Comparison of ENCODE assay signal across 8 mouse cellular contexts in genomic region chr5:137631171-137631570, GRCm38 (mm10). TPM values are rescaled to one million over a fixed set of nuclear protein-coding genes. Genes with fewer than 3 reads are reported as not detected.
DNase-seq lines count a peak whose midpoint lies in the region; ATAC-seq and TF ChIP-seq lines count a peak whose summit lies in the region.

No protein-coding gene starts in this region.

- no peak for TF ChIP-seq CTCF in liver, adult 2 months (IDR thresholded peaks at IDR 0.05; ENCODE audit: low read depth, low read length)
- TF ChIP-seq CTCF in midbrain, postnatal 0 days (IDR thresholded peaks at IDR 0.05) = no peak

- peaks cover 6% of the 10 kb centered on the region; the same call in 1 of the 2 replicates for H3K79me2 ChIP-seq in liver, adult 2 months (ENCODE audit: control insufficient read depth, insufficient read depth, low read length)

- no peaks in the 10 kb centered on the region for H3K27me3 ChIP-seq in embryonic facial prominence, embryonic 10.5 days (replicated peaks; ENCODE audit: low read depth, poor library complexity, severe bottlenecking)
- no peaks in the 10 kb centered on the region for H3K27me3 ChIP-seq in hindbrain, embryonic 10.5 days (ENCODE audit: insufficient read depth, poor library complexity, severe bottlenecking)
- H3K27me3 ChIP-seq in liver, adult 2 months (ENCODE audit: control insufficient read depth, insufficient read depth, low read length) = no peaks in the 10 kb centered on the region
- H3K27me3 ChIP-seq in midbrain, postnatal 0 days (ENCODE audit: insufficient read depth, low read length) = no peaks in the 10 kb centered on the region

- H3K9ac ChIP-seq in liver, adult 2 months (ENCODE audit: low read depth, low read length) = peak overlapping the region; percentile 29
- 0 out of 2 replicates have a peak overlapping the region, but pooled peaks have one; percentile 13 for H3K9ac ChIP-seq in midbrain, postnatal 0 days (replicated peaks; ENCODE audit: low read length, poor library complexity, severe bottlenecking)

- ATAC-seq in midbrain, postnatal 0 days (ENCODE audit: low FRiP score) = no peak

- peak overlapping the region; percentile 93 for H3K27ac ChIP-seq in embryonic facial prominence, embryonic 10.5 days (replicated peaks)
- peak overlapping the region; percentile 97 for H3K27ac ChIP-seq in hindbrain, embryonic 10.5 days
- H3K27ac ChIP-seq in liver, adult 2 months (replicated peaks; ENCODE audit: insufficient read depth, low read depth, low read length) = peak overlapping the region; percentile 71
- H3K27ac ChIP-seq in midbrain, postnatal 0 days (ENCODE audit: low read depth, low read length) = no peak overlapping the region

- 70% methylated on average over 9 of the region's 9 CpGs for WGBS in embryonic facial prominence, embryonic 10.5 days
- 68% methylated on average over 9 of the region's 9 CpGs for WGBS in hindbrain, embryonic 10.5 days
- WGBS in liver, adult 2 months = 73% methylated on average over 9 of the region's 9 CpGs
- WGBS in midbrain, postnatal 0 days = 72% methylated on average over 9 of the region's 9 CpGs

- DNase-seq in adrenal gland, postnatal 14 days = peak; percentile 50
- no peak for DNase-seq in adrenal gland, postnatal 10 days
- DNase-seq in embryonic facial prominence, embryonic 10.5 days (ENCODE audit: low spot score) = no peak
- no peak for DNase-seq in hindbrain, embryonic 10.5 days (ENCODE audit: low spot score)
- no peak for DNase-seq in liver, adult 2 months (ENCODE audit: extremely low read depth, low read depth, low spot score)
- DNase-seq in midbrain, postnatal 0 days (ENCODE audit: low spot score) = no peak
- DNase-seq in thymus, postnatal 14 days = peak; percentile 92
- DNase-seq in urinary bladder, adult 18-20 months (ENCODE audit: low spot score in 2 of 2) = no peak

- peaks cover 49% of the 10 kb centered on the region for H3K4me1 ChIP-seq in embryonic facial prominence, embryonic 10.5 days
- peaks cover 54% of the 10 kb centered on the region for H3K4me1 ChIP-seq in hindbrain, embryonic 10.5 days (replicated peaks)
- no peaks in the 10 kb centered on the region for H3K4me1 ChIP-seq in liver, adult 2 months (ENCODE audit: control insufficient read depth, insufficient read depth, low read length)
- H3K4me1 ChIP-seq in midbrain, postnatal 0 days (ENCODE audit: insufficient read depth, low read length) = peaks cover 10% of the 10 kb centered on the region

- no peak for TF ChIP-seq POLR2A in liver, adult 2 months (IDR thresholded peaks at IDR 0.05; ENCODE audit: extremely low read depth, insufficient read depth, low read length)

- peak overlapping the region; percentile 71 for H3K4me3 ChIP-seq in embryonic facial prominence, embryonic 10.5 days
- peak overlapping the region; percentile 92 for H3K4me3 ChIP-seq in hindbrain, embryonic 10.5 days
- H3K4me3 ChIP-seq in liver, adult 2 months (ENCODE audit: insufficient read depth, low read depth, low read length) = 0 out of 2 replicates have a peak overlapping the region, but pooled peaks have one; percentile 43
- H3K4me3 ChIP-seq in midbrain, postnatal 0 days (ENCODE audit: low read depth, low read length) = no peak overlapping the region

- H3K9me3 ChIP-seq in embryonic facial prominence, embryonic 10.5 days = no peaks in the 10 kb centered on the region
- no peaks in the 10 kb centered on the region for H3K9me3 ChIP-seq in hindbrain, embryonic 10.5 days
- H3K9me3 ChIP-seq in midbrain, postnatal 0 days (ENCODE audit: low read length) = no peaks in the 10 kb centered on the region

- peak overlapping the region; percentile 2; the same call in 1 of the 2 replicates for H3K4me2 ChIP-seq in midbrain, postnatal 0 days (ENCODE audit: low read depth, low read length, poor library complexity, severe bottlenecking)

- H3K36me3 ChIP-seq in embryonic facial prominence, embryonic 10.5 days (replicated peaks) = peaks cover 52% of the 10 kb centered on the region
- peaks cover 51% of the 10 kb centered on the region for H3K36me3 ChIP-seq in hindbrain, embryonic 10.5 days
- H3K36me3 ChIP-seq in liver, adult 2 months (ENCODE audit: control insufficient read depth, insufficient read depth, low read length) = peaks cover 2% of the 10 kb centered on the region; the same call in 1 of the 2 replicates
- peaks cover 22% of the 10 kb centered on the region for H3K36me3 ChIP-seq in midbrain, postnatal 0 days (ENCODE audit: insufficient read depth, low read length)

RNA-seq across cellular contexts. Expression of gene Gm20605, which starts 2.2 kb away (rescaled TPM):
- 7.2 and 11.6 TPM in 2 replicates for total RNA-seq in adrenal gland, postnatal 14 days (2021)
- 10 to 100 TPM in 1 of 2 experiments, 1 to 10 TPM in 1; 5.7 to 10.6 TPM for total RNA-seq in adrenal gland, postnatal 10 days (2021)
- polyA plus RNA-seq in embryonic facial prominence, embryonic 10.5 days (2016; fragmentation: Nextera tagmentation; extraction: Ambion mirVana) = 14.2 and 14.6 TPM in 2 replicates
- polyA plus RNA-seq in hindbrain, embryonic 10.5 days (2016; fragmentation: Nextera tagmentation; extraction: Ambion mirVana) = 14.1 and 14.9 TPM in 2 replicates
- total RNA-seq in liver, adult 2 months (2014; rRNA removed) = 0.74 and 1.5 TPM in 2 replicates
- 4.3 and 5.6 TPM in 2 replicates for polyA plus RNA-seq in liver, adult 2 months (2012; rRNA removed)
- total RNA-seq in midbrain, postnatal 0 days (2014; rRNA removed) = 0.99 and 4.1 TPM in 2 replicates
- polyA plus RNA-seq in midbrain, postnatal 0 days (2015; fragmentation: Nextera tagmentation; extraction: Ambion mirVana) = 4.4 and 6.5 TPM in 2 replicates

RNA-seq across cellular contexts. Expression of gene Lrch4, which starts 2.2 kb away (rescaled TPM):
- 30.1 and 35.9 TPM in 2 replicates for total RNA-seq in adrenal gland, postnatal 14 days (2021)
- total RNA-seq in adrenal gland, postnatal 10 days (2021) = 10 to 100 TPM; 25.0 to 29.9 TPM
- polyA plus RNA-seq in embryonic facial prominence, embryonic 10.5 days (2016; fragmentation: Nextera tagmentation; extraction: Ambion mirVana) = 36.7 and 46.5 TPM in 2 replicates
- polyA plus RNA-seq in hindbrain, embryonic 10.5 days (2016; fragmentation: Nextera tagmentation; extraction: Ambion mirVana) = 35.3 and 39.7 TPM in 2 replicates
- 0.74 and 1.1 TPM in 2 replicates for total RNA-seq in liver, adult 2 months (2014; rRNA removed)
- 10.7 and 15.0 TPM in 2 replicates for polyA plus RNA-seq in liver, adult 2 months (2012; rRNA removed)
- total RNA-seq in midbrain, postnatal 0 days (2014; rRNA removed) = 13.1 and 14.5 TPM in 2 replicates
- 13.1 and 15.9 TPM in 2 replicates for polyA plus RNA-seq in midbrain, postnatal 0 days (2015; fragmentation: Nextera tagmentation; extraction: Ambion mirVana)

RNA-seq across cellular contexts. Expression of gene Fbxo24, which starts 2.4 kb away (rescaled TPM):
- total RNA-seq in adrenal gland, postnatal 14 days (2021) = 0.38 and 0.85 TPM in 2 replicates
- 1 to 10 TPM in 1 of 2 experiments, under 1 TPM in 1; 0.51 to 1.2 TPM for total RNA-seq in adrenal gland, postnatal 10 days (2021)
- polyA plus RNA-seq in embryonic facial prominence, embryonic 10.5 days (2016; fragmentation: Nextera tagmentation; extraction: Ambion mirVana) = 0.17 and 0.36 TPM in 2 replicates
- 0.30 TPM in 2 replicates for polyA plus RNA-seq in hindbrain, embryonic 10.5 days (2016; fragmentation: Nextera tagmentation; extraction: Ambion mirVana)
- total RNA-seq in liver, adult 2 months (2014; rRNA removed) = 0.07 TPM in 1 of 2 replicates, not detected in the other
- 0.05 and 0.06 TPM in 2 replicates for polyA plus RNA-seq in liver, adult 2 months (2012; rRNA removed)
- 0.28 TPM in 1 of 2 replicates, not detected in the other for total RNA-seq in midbrain, postnatal 0 days (2014; rRNA removed)
- polyA plus RNA-seq in midbrain, postnatal 0 days (2015; fragmentation: Nextera tagmentation; extraction: Ambion mirVana) = 0.09 and 0.10 TPM in 2 replicates

RNA-seq across cellular contexts. Expression of gene Sap25, which starts 10.0 kb away (rescaled TPM):
- total RNA-seq in adrenal gland, postnatal 14 days (2021) = 7.4 and 12.8 TPM in 2 replicates
- total RNA-seq in adrenal gland, postnatal 10 days (2021) = 1 to 10 TPM; 4.2 to 9.7 TPM
- polyA plus RNA-seq in embryonic facial prominence, embryonic 10.5 days (2016; fragmentation: Nextera tagmentation; extraction: Ambion mirVana) = 9.0 and 9.2 TPM in 2 replicates
- 7.1 and 7.8 TPM in 2 replicates for polyA plus RNA-seq in hindbrain, embryonic 10.5 days (2016; fragmentation: Nextera tagmentation; extraction: Ambion mirVana)
- total RNA-seq in liver, adult 2 months (2014; rRNA removed) = 0.65 and 1.6 TPM in 2 replicates
- polyA plus RNA-seq in liver, adult 2 months (2012; rRNA removed) = 13.0 and 22.7 TPM in 2 replicates
- total RNA-seq in midbrain, postnatal 0 days (2014; rRNA removed) = 3.3 and 4.9 TPM in 2 replicates
- 3.2 TPM in 2 replicates for polyA plus RNA-seq in midbrain, postnatal 0 days (2015; fragmentation: Nextera tagmentation; extraction: Ambion mirVana)

RNA-seq across cellular contexts. Expression of gene Irs3, which starts 14.3 kb away (rescaled TPM):
- 4.2 and 4.6 TPM in 2 replicates for total RNA-seq in adrenal gland, postnatal 14 days (2021)
- 1 to 10 TPM; 2.1 to 4.0 TPM for total RNA-seq in adrenal gland, postnatal 10 days (2021)
- polyA plus RNA-seq in embryonic facial prominence, embryonic 10.5 days (2016; fragmentation: Nextera tagmentation; extraction: Ambion mirVana) = 0.16 and 0.34 TPM in 2 replicates
- polyA plus RNA-seq in hindbrain, embryonic 10.5 days (2016; fragmentation: Nextera tagmentation; extraction: Ambion mirVana) = 0.42 and 0.67 TPM in 2 replicates
- 0.07 TPM in 1 of 2 replicates, not detected in the other for total RNA-seq in liver, adult 2 months (2014; rRNA removed)
- 0.07 and 0.20 TPM in 2 replicates for polyA plus RNA-seq in liver, adult 2 months (2012; rRNA removed)
- total RNA-seq in midbrain, postnatal 0 days (2014; rRNA removed) = 1.2 TPM in 1 of 2 replicates, not detected in the other
- 0.27 and 0.37 TPM in 2 replicates for polyA plus RNA-seq in midbrain, postnatal 0 days (2015; fragmentation: Nextera tagmentation; extraction: Ambion mirVana)

Comparison
In these comparisons a context has a peak if more than half of its experiments do, and no peak if none do; other contexts are left out.
1. DNase-seq: peak in adrenal gland, postnatal 14 days (single experiment) and thymus, postnatal 14 days (single experiment); none in adrenal gland, postnatal 10 days (single experiment), embryonic facial prominence, embryonic 10.5 days (single experiment), hindbrain, embryonic 10.5 days (single experiment), liver, adult 2 months (single experiment), midbrain, postnatal 0 days (single experiment) and urinary bladder, adult 18-20 months (0 of 2).